Mouse (Mus musculus) megakaryocyte, adult 5-6 weeks (primary cell): ENCODE measurements around the gene Rimbp3. TPM values are rescaled to one million over a fixed set of nuclear protein-coding genes. Genes with fewer than 3 reads are reported as not detected.

Experiments used
- ATAC-seq: 2 replicates; pipeline ENCODE4 v1.8.0; 2016; ENCODE audit warnings: mild to moderate bottlenecking, inconsistent platforms; ENCODE audit not compliant: poor library complexity, severe bottlenecking
- total RNA-seq, 2 experiments: library from RNA; stranded (forward) in 1 of 2; stranded (reverse) in 1 of 2; fragments of 153-499, 151-499 nt in 1 of 2; fragments of 221-1000, 200-1000 nt in 1 of 2; gene quantifications; 2 replicates each; pipeline versions ENCODE4 v1.2.3 to v1.2.4; 2015 to 2017

The Rimbp3 gene
- total RNA-seq, 2 experiments from 2014 or later: 0.04 TPM; not detected in 1

DNA sequence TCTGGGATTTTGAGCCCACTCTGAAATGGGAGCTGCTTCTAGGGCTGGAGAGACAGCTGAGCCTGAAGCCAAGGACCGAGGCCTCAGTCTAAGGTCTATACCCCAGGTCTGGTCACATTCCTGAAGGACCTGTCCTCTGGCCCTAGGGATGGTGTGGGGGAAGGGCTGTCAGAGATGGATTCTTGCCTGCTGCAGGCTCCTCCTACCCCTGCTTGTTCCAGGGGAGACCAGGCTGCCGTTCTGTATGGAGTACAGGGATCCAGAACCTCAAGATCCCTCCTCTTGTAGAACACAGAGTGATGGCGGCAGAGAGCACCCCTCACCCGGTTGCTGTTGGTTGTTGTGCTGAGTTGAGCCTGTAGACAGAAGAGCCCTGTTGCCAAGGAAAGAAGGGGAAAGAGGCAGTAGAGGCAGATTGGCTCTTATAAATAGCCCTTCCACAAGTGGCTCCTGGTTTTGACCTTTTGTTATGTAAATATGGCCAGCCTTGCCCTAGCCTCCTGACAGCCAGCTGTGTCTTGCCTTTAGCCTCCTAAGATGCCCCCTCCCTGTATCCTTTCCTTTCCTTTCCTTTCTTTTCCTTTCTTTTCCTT is 45.7 kb downstream of the Rimbp3 start:
- no peak for ATAC-seq

DNA sequence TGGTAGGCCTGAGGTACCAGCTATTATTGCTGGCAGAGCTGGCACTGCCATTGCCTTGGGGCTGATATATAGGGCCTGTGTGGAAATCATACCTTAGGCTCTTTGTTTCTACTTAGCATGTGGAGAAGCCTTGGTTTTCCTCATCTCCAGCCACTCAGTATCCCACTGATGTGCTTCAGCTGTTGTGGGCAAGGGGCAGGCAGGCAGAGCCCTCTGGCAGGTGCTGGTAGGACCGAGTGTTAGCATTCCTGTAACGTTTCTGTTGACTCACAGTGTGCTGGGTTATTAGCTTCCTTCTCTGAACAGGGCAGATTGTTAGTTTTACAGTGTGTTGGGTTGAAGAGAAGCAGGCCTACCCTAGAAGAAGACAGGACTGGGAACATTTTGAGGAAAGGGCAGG is 46.9 kb downstream of the Rimbp3 start:
- ATAC-seq: no peak

GRCm38 (mm10) chr16:17257359-17257821 is 49.0 kb downstream of the Rimbp3 start:
- ATAC-seq: 0 out of 2 replicates have a peak, but pooled peaks have one; percentile 24

DNA sequence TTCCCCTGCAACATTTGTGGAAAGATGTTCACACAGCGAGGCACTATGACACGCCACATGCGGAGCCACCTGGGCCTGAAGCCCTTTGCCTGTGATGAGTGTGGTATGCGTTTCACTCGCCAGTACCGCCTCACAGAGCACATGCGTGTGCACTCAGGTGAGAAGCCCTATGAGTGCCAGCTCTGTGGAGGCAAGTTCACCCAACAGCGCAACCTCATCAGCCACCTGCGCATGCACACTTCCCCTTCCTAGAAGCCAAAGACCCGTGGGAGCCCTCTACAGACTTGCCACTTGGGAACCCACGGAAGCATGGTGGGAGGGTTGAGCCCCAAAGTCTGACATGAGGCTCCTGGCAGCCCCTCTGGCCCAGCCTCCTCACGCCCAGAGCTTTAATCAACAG is 50.5 kb downstream of the Rimbp3 start:
- no peak for ATAC-seq

DNA sequence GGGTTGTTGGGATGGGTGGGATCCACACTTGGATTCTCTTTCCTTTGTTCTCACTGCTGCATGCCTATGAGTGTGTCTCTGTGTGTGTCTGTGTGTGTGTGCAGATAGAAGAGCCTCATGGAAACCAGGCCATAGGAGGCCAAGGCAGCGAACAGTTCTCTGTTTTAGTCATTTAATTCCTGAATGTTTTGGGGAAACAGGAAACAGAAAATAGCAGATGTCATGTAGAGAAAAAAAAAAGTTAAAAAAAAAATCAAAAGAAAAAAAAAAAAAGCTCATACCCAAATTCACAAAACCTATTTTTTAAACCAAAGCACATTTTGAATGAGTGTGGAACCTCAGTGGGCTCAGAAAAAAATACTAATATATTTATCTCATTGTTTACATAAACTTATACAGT is 52.9 kb downstream of the Rimbp3 start:
- ATAC-seq: no peak

Other genes starting within 250 kb of the Rimbp3 start
- gene Mapk1, start 225.2 kb upstream of the Rimbp3 start, total RNA-seq (2015): 109 and 111 TPM in 2 replicates
- gene Mapk1, start 225.2 kb upstream of the Rimbp3 start, total RNA-seq (2017): 114 and 121 TPM in 2 replicates
- gene Ypel1, start 138.9 kb upstream of the Rimbp3 start, total RNA-seq (2015): 0.33 and 1.0 TPM in 2 replicates
- gene Ypel1, start 138.9 kb upstream of the Rimbp3 start, total RNA-seq (2017): 0.15 TPM in 1 of 2 replicates, not detected in the other
- 64.8 and 83.6 TPM in 2 replicates for gene Ppil2, start 97.3 kb upstream of the Rimbp3 start, total RNA-seq (2015)
- 104 and 111 TPM in 2 replicates for gene Ppil2, start 97.3 kb upstream of the Rimbp3 start, total RNA-seq (2017)
- gene 2610318N02Rik, start 83.4 kb upstream of the Rimbp3 start, total RNA-seq (2015): 6.3 and 6.5 TPM in 2 replicates
- gene 2610318N02Rik, start 83.4 kb upstream of the Rimbp3 start, total RNA-seq (2017): 3.5 and 5.4 TPM in 2 replicates
- gene Sdf2l1, start 76.2 kb upstream of the Rimbp3 start, total RNA-seq (2015): 76.6 and 79.4 TPM in 2 replicates
- gene Sdf2l1, start 76.2 kb upstream of the Rimbp3 start, total RNA-seq (2017): 75.8 and 87.0 TPM in 2 replicates
- gene Ydjc, start 64.0 kb upstream of the Rimbp3 start, total RNA-seq (2015): 2.8 and 5.2 TPM in 2 replicates
- 2.4 and 7.0 TPM in 2 replicates for gene Ydjc, start 64.0 kb upstream of the Rimbp3 start, total RNA-seq (2017)
- 0.13 and 1.5 TPM in 2 replicates for gene Ccdc116, start 61.4 kb upstream of the Rimbp3 start, total RNA-seq (2015)
- 0.26 and 0.53 TPM in 2 replicates for gene Ccdc116, start 61.4 kb upstream of the Rimbp3 start, total RNA-seq (2017)
- 373 and 400 TPM in 2 replicates for gene Ube2l3, start 6.0 kb upstream of the Rimbp3 start, total RNA-seq (2015)
- gene Ube2l3, start 6.0 kb upstream of the Rimbp3 start, total RNA-seq (2017): 128 and 144 TPM in 2 replicates
- gene Hic2, start 25.0 kb downstream of the Rimbp3 start, total RNA-seq (2015): 0.91 and 1.5 TPM in 2 replicates
- 0.77 and 0.89 TPM in 2 replicates for gene Hic2, start 25.0 kb downstream of the Rimbp3 start, total RNA-seq (2017)
- 1.0 and 2.1 TPM in 2 replicates for gene Tmem191c, start 67.5 kb downstream of the Rimbp3 start, total RNA-seq (2015)
- 2.9 and 4.1 TPM in 2 replicates for gene Tmem191c, start 67.5 kb downstream of the Rimbp3 start, total RNA-seq (2017)
- gene Serpind1, start 122.8 kb downstream of the Rimbp3 start, total RNA-seq (2015): not detected in 2 replicates
- not detected in 2 replicates for gene Serpind1, start 122.8 kb downstream of the Rimbp3 start, total RNA-seq (2017)
- 29.6 and 35.1 TPM in 2 replicates for gene Snap29, start 197.4 kb downstream of the Rimbp3 start, total RNA-seq (2015)
- 36.0 and 38.7 TPM in 2 replicates for gene Snap29, start 197.4 kb downstream of the Rimbp3 start, total RNA-seq (2017)
- gene Pi4ka, start 197.7 kb downstream of the Rimbp3 start, total RNA-seq (2015): 51.5 and 77.1 TPM in 2 replicates
- 34.2 and 44.7 TPM in 2 replicates for gene Pi4ka, start 197.7 kb downstream of the Rimbp3 start, total RNA-seq (2017)
- 25.4 and 29.5 TPM in 2 replicates for gene Crkl, start 243.4 kb downstream of the Rimbp3 start, total RNA-seq (2015)
- 25.9 and 26.5 TPM in 2 replicates for gene Crkl, start 243.4 kb downstream of the Rimbp3 start, total RNA-seq (2017)